Mouse (Mus musculus) olfactory bulb, adult 2 months (tissue): ENCODE data around the gene Idnk. TPM values are rescaled to one million over a fixed set of nuclear protein-coding genes. Genes with fewer than 3 reads are reported as not detected.
A peak's percentile ranks its signal among the peaks of the same experiment; 100 is the strongest.

Source experiments
- H3K27ac ChIP-seq: fragments of 200-500 bp; 2 replicates; pipeline ENCODE4 v1.5.1; 2012; ENCODE audit warnings: low read depth, low read length; ENCODE audit not compliant: insufficient read depth
- H3K4me1 ChIP-seq: fragments of 200-500 bp; 2 replicates; pipeline ENCODE4 v1.6.1; 2012; ENCODE audit warnings: low read length; ENCODE audit not compliant: control insufficient read depth, insufficient read depth
- H3K4me3 ChIP-seq: fragments of 200-500 bp; 2 replicates; pipeline ENCODE4 v1.5.1; 2012; ENCODE audit warnings: mild to moderate bottlenecking, low read depth, low read length, moderate library complexity; ENCODE audit not compliant: insufficient read depth
- CTCF ChIP-seq: fragments of 200-500 bp; IDR thresholded peaks from 2 replicates; pipeline ENCODE4 v1.5.1; 2012; ENCODE audit warnings: low read depth, mild to moderate bottlenecking, low read length, moderate library complexity; ENCODE audit not compliant: insufficient read depth
- POLR2A ChIP-seq: fragments of 200-500 bp; IDR thresholded peaks from 2 replicates; pipeline ENCODE4 v1.6.1; 2012; ENCODE audit warnings: mild to moderate bottlenecking, low read depth, low read length, moderate library complexity; ENCODE audit not compliant: insufficient read depth
- WGBS: fragments of 180-500 bp; shearing (Covaris S2); methylation state at CpG from one replicate; pipeline ENCODE4 v1.1.7; 2018; 5-methylcytosine and 5-hydroxymethylcytosine counted together
- polyA plus RNA-seq: library from polyadenylated mRNA; stranded (reverse); fragments of >200 nt; gene quantifications from 2 replicates; pipeline ENCODE4 v1.2.4, GENCODE M21; 2012; ENCODE audit warnings: low replicate concordance; ENCODE audit not compliant: missing spikeins, insufficient read depth, insufficient read length

Idnk gene
- polyA plus RNA-seq, 1 experiment: not detected

DNA sequence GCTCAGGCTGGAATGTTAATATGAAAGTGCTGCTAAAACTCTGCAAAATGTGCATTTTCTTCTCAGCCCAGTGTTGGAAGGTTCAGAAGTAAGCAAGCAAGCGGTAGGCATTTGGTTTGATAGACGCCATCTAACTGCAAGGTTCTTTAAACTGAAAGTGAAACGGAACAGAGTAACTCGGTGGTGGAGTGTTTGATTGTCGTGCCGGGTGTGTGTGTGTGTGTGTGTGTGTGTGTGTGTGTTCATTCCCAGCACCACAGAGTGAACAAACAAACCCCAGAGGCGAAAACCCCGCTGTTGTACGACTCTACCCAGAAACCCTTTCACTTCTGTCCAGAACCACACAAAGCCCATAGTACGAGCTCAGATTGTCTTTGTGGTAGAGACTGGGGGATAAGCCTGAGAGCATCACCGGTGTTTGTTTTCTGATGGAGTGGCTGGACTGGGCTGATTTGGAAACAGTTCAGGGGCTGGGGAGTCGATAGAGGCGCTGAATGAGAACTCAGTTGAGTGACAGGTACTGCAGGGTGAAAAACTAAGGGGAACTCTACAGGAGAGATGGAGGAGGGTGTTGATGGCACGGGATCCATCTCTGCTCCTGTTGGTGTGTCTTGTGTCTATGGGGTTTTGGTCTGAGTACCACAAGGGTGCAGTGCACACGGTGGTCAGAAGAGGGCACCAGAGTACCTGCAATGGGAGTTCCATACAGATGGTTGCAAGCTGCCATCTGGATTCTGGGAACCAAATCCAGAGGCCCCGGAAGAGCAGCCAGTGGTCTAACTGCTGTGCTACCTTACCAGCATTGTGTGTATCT lies 857 bp downstream of the Idnk start:
- whole genome bisulfite sequencing: 1% methylated on average over 16 of the region's 16 CpGs
- TF ChIP-seq POLR2A: no peak
- TF ChIP-seq CTCF: peak; percentile 67
- H3K4me1 ChIP-seq: peaks cover 7% of the 10 kb centered on the region
- peak overlapping the region; percentile 65 for H3K4me3 ChIP-seq
- no peak overlapping the region for H3K27ac ChIP-seq

DNA sequence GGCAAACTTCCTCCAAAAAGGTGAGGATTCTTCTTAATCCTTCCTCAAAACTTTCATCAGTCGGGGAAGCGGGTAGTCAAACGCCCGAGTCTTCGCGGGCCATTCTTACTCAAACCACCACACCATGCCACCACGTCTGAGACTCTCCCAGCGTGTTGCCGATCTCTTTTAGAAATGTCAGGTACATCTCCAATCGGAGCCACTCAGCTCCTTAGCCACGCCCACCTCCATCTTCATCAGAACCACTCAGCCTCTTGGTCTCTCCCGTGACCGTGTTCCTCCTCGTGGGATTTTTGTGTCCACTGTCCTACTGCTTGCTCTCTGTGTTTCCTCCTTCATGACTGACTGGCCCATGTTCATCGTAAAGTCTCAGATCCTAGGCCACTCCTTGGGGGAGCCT lies 3.3 kb downstream of the Idnk start:
- Histone ChIP-seq H3K27ac (no peak overlapping the region), H3K4me3 (no peak overlapping the region), H3K4me1 (peaks cover 7% of the 10 kb centered on the region)
- TF ChIP-seq CTCF (no peak), POLR2A (no peak)
- 96% methylated on average over 15 of the region's 15 CpGs for WGBS

DNA sequence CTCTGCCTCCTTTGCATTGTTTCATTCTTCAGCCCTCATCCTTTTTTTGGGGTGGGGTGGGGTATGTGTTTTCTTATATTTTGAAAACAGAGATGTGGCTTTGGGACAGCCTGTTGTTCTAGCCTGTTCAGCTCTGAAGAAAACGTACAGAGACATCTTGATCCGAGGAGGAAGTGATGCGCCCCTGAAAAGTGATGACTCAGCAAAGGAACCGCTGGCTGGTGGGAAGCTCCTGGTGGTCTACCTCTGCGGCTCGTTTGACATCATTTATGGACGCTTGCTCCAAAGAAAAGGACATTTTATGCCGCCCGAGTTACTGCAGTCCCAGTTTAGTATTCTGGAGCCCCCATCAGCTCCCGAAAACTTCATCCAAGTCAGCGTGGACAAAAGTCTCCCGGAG lies 5.9 kb downstream of the Idnk start:
- no peak for TF ChIP-seq CTCF
- 94% methylated on average over 12 of the region's 12 CpGs for WGBS
- H3K27ac ChIP-seq: no peak overlapping the region

DNA sequence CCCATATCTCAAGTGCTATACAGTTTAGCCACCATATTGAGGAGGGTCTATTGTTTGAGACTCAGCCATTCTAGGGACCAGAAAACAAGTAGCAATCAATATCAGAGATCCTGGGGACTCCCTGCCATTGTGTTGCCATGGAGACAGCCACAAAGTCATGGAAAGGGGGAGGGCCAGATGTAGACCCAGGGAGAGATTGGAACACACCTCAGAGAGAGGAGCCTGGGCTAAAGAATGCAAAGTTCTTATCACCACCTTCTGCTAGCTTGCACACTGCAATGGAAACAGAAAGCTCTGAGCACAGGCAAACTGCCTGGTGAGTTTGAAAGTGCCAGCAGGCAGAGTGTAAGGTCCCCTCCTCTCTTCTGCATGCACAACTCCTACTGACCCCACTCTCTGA lies 10.7 kb downstream of the Idnk start:
- Histone ChIP-seq H3K4me3 (no peak overlapping the region), H3K27ac (no peak overlapping the region), H3K4me1 (no peaks in the 10 kb centered on the region)
- TF ChIP-seq CTCF (no peak), POLR2A (no peak)

More for the DNA sequence above, 5.9 kb downstream of the Idnk start:
- no peaks in the 10 kb centered on the region for H3K4me1 ChIP-seq
- H3K4me3 ChIP-seq: no peak overlapping the region

DNA sequence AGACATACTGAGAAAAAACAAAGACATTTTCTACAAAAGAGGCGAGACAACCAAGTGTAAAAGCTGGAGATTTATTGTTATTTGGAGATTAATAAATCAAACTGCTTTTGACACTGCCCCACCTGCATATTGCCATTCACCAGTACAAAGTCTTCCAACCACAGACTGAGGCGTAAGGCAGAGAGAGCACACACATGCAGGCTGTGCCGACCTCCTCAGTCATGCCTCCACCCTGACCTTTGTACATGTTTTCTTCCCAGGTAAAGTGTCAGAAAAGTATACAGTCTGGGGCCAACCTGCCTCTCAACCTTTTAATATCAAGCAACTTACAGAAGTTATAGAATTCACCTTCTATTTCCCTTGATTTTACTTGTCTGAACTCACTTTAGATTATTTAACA lies 18.7 kb downstream of the Idnk start:
- H3K4me1 ChIP-seq: no peaks in the 10 kb centered on the region
- 95% methylated on average over 3 of the region's 3 CpGs for WGBS
- H3K27ac ChIP-seq: no peak overlapping the region
- H3K4me3 ChIP-seq: no peak overlapping the region
- TF ChIP-seq CTCF (no peak), POLR2A (no peak)

DNA sequence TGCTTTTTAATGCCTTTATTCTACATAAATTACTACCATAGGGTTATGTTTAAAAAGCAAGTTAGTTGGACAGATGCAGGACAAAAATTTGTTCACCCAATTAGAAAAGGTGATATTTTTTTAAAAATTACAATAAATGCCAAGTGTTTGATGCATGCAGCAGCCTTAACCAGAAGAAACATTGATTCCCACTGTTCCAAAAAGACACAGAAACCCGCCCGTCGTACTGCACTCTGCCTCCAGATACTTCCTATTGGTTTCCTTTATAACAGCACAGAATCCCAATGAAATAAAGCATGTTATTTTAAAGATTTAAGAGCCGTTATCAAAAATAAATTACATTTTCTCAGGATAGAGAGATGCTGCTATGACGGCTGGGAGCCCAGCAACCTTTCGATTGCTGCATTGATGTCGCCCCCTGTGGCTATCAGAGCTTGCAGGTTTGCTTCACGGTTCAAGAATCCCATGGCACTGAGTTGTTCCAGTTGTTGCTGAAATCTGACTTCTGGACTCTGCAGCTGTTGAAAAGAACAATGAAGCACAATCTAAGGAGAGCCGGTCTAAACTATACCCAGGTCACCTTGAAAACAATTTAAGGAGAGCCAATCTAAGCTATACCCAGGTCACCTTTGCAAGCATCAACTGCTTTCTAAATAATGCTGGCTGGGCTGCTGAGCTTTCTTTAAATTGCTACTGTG lies 20.2 kb downstream of the Idnk start:
- 86% methylated on average over 9 of the region's 9 CpGs for WGBS
- TF ChIP-seq POLR2A (no peak), CTCF (no peak)
- H3K4me1 ChIP-seq: no peaks in the 10 kb centered on the region
- no peak overlapping the region for H3K4me3 ChIP-seq
- H3K27ac ChIP-seq: no peak overlapping the region

DNA sequence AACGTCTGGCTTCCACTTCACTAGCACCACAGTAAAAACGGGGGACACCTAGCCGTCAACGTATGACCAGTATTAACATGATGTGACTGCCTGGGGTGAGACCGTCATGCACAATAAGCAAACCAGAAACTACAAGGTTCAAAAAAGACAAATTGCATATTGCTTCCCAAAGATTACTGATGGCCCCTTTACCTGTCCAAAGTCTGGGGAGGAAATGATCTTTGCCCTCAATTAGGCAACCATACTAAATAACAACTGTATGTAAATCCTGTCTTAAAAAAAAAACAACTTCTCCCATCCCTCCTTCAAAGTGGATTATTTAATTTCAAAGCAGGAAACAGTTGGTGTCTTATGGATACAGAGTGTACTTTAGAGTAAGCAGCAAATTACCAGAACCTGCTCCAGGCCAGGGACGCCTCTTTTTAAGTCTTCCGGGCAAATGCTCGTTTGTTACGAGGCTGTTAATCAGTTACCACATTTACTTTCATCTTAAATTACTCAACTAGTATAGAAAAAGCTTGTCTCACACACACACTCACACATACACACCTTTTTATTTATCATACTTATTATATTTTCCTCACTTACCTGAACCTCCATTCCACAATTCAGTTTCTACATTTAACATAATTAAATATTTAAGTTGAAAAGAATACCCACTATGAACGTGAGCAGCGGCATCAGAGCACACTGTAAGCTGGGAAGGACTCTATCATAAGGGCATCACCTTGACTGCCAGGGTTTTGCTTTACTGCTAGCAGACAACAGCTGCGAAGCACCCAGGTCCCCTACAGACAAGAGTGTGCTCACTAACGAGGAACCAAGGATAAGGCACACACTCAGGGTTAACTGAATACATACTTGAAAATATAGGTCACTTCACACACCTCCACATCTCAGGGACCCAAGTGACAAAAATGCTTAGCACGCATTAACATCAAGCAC lies 24.4 kb downstream of the Idnk start:
- Histone ChIP-seq H3K4me3 (no peak overlapping the region), H3K27ac (no peak overlapping the region), H3K4me1 (no peaks in the 10 kb centered on the region)
- 82% methylated on average over 14 of the region's 14 CpGs for WGBS
- no peak for TF ChIP-seq POLR2A
- no peak for TF ChIP-seq CTCF

DNA sequence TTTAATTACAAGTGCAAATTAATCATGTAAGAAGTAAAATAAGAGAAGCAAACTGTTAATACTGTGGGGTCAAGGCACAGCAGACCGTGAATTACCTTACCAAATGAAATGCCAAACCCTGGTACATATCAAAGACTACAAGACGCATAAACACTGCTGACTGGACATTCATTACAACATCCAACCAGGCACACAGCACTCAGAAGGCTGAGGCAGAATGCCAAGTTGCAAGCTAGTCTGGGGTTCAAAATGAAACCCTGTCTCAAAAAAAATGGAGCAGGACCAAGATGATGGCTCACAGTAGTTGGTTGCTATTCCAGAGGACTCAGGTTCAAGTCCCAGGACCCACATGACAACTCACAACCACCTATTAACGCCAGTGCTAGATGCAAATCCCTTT lies 26.7 kb downstream of the Idnk start:
- no peaks in the 10 kb centered on the region for H3K4me1 ChIP-seq
- TF ChIP-seq POLR2A (no peak), CTCF (no peak)
- WGBS: 66% methylated on average over 3 of the region's 3 CpGs
- H3K4me3 ChIP-seq: no peak overlapping the region
- no peak overlapping the region for H3K27ac ChIP-seq
